1 mouse cellular context compared by ENCODE assay signal in genomic region chr3:55087360-55087759, GRCm38 (mm10).
TF ChIP-seq lines count a peak whose summit lies in the region.

No protein-coding gene starts in this region.

TF ChIP-seq in MEL, 35 proteins besides CTCF, POLR2A, EP300 and RAD21 (continued from another document):
- TF ChIP-seq KAT2A (conservative IDR thresholded peaks at IDR 0.05; ENCODE audit: low read depth, low read length), result 0 out of 2 replicates have a peak, but pooled peaks have one; percentile 13
- TF ChIP-seq ZNF384 (IDR thresholded peaks at IDR 0.05; ENCODE audit: low read depth, low read length), result no peak
- TF ChIP-seq SMC3 (IDR thresholded peaks at IDR 0.05; ENCODE audit: low read depth, low read length), result peak; percentile 40
- no peak for TF ChIP-seq ZMIZ1 (IDR thresholded peaks at IDR 0.05; ENCODE audit: low read depth, low read length)
- TF ChIP-seq ETS1 (IDR thresholded peaks at IDR 0.05; ENCODE audit: low read depth, low read length), result no peak
- no peak for TF ChIP-seq ZKSCAN1 (IDR thresholded peaks at IDR 0.05; ENCODE audit: low read depth, low read length)
- no peak for TF ChIP-seq CHD1 (IDR thresholded peaks at IDR 0.05; ENCODE audit: low read depth, low read length)
- no peak for TF ChIP-seq MYB (IDR thresholded peaks at IDR 0.05; ENCODE audit: low read depth, low read length)
- no peak for TF ChIP-seq POLR2AphosphoS5 (IDR thresholded peaks at IDR 0.05; ENCODE audit: borderline replicate concordance, low read depth, low read length)
- 0 out of 2 replicates have a peak, but pooled peaks have one; percentile 7 for TF ChIP-seq ZC3H11A (IDR thresholded peaks at IDR 0.05; ENCODE audit: low read depth, low read length)
- no peak for TF ChIP-seq GABPA (IDR thresholded peaks at IDR 0.05; ENCODE audit: low read depth, low read length)
- TF ChIP-seq NRF1 (IDR thresholded peaks at IDR 0.05; ENCODE audit: insufficient read depth, low read depth, low read length, poor library complexity, severe bottlenecking), result no peak
- no peak for TF ChIP-seq USF1 (IDR thresholded peaks at IDR 0.05; ENCODE audit: low read depth, low read length)
- TF ChIP-seq E2F4 (IDR thresholded peaks at IDR 0.05; ENCODE audit: borderline replicate concordance, low read depth, low read length), result no peak
- TF ChIP-seq SIN3A (IDR thresholded peaks at IDR 0.05; ENCODE audit: low read length), result no peak
